Mouse (Mus musculus) kidney, embryonic 15.5 days (tissue): ENCODE measurements around the gene Plod3. TPM values are rescaled to one million over a fixed set of nuclear protein-coding genes. Genes with fewer than 3 reads are reported as not detected.

Source experiments
- ATAC-seq: fragments of 200-750 bp; cut with Nextera tagmentation; replicated peaks from 2 replicates; pipeline ENCODE4 v1.8.0; 2017; ENCODE audit warnings: moderate TSS enrichment; ENCODE audit not compliant: low FRiP score
- H3K27ac ChIP-seq: fragments of 300-500 bp; sonication (generic); 2 replicates; pipeline ENCODE4 v1.5.1; 2015; ENCODE audit warnings: mild to moderate bottlenecking, inconsistent platforms
- H3K27me3 ChIP-seq: fragments of 300-500 bp; sonication (generic); 2 replicates; pipeline ENCODE4 v1.6.1; 2015; ENCODE audit warnings: inconsistent platforms
- H3K36me3 ChIP-seq: fragments of 300-500 bp; sonication (generic); 2 replicates; pipeline ENCODE4 v1.6.1; 2015; ENCODE audit warnings: inconsistent platforms
- H3K4me1 ChIP-seq: fragments of 300-500 bp; sonication (generic); 2 replicates; pipeline ENCODE4 v1.6.1; 2015; ENCODE audit warnings: inconsistent platforms
- H3K4me2 ChIP-seq: fragments of 300-500 bp; sonication (generic); 2 replicates; pipeline ENCODE4 v1.6.1; 2015; ENCODE audit warnings: moderate library complexity, mild to moderate bottlenecking, inconsistent platforms
- H3K4me3 ChIP-seq: fragments of 300-500 bp; sonication (generic); replicated peaks from 2 replicates; pipeline ENCODE4 v1.5.1; 2015; ENCODE audit warnings: mild to moderate bottlenecking, inconsistent platforms
- H3K9ac ChIP-seq: fragments of 300-500 bp; sonication (generic); 2 replicates; pipeline ENCODE4 v1.6.1; 2015; ENCODE audit warnings: mild to moderate bottlenecking, inconsistent platforms
- H3K9me3 ChIP-seq: fragments of 300-500 bp; sonication (generic); replicated peaks from 2 replicates; pipeline ENCODE4 v1.6.1; 2016; ENCODE audit warnings: inconsistent platforms
- WGBS: fragments of 180-500 bp; shearing (Covaris S2); methylation state at CpG from one replicate; pipeline ENCODE4 v1.1.7; 2015; ENCODE audit warnings: mixed read lengths; 5-methylcytosine and 5-hydroxymethylcytosine counted together
- polyA plus RNA-seq: library from polyadenylated mRNA; unstranded; fragments of >200 nt; fragmentation: Nextera tagmentation; extraction: Ambion mirVana; gene quantifications from 2 replicates; pipeline ENCODE4 v1.2.1, GENCODE M21; 2015

Plod3 gene
- polyA plus RNA-seq, 1 experiment from 2014 or later: 52.5 TPM

DNA sequence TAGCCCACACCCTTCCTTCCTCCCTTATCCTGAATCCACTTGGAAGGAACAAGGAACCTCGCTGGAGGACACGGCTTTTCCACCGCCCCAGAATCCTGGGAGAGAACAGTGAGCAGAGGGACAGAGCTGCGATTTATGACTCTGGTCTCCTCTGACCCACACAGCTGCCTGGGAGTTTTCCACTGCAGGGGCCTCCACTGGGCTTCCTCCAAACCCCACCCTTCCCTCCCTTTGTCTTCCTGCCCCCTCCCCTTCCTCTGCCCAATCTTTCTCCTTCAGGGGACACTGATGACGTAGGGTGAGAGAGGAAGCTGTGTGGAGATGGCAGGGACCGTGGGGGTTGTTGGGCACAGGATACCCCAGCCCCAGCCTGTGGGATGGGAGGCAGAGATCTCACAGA is 20.5 kb upstream of the Plod3 start, which contains the start of gene Cldn15:
Gene Cldn15 (plus strand): TSS at position 286 of the 400 bp plus-strand sequence.
- Histone ChIP-seq H3K36me3 (peaks cover 40% of the 10 kb centered on the region), H3K4me1 (peaks cover 60% of the 10 kb centered on the region), H3K27me3 (no peaks in the 10 kb centered on the region), H3K9me3 (no peaks in the 10 kb centered on the region), H3K4me3 (no peak within 1 kb of the TSS), H3K27ac (peak within 1 kb of the TSS; percentile 92), H3K9ac (no peak within 1 kb of the TSS), H3K4me2 (peak within 1 kb of the TSS; percentile 19; the same call in 1 of the 2 replicates)
- ATAC-seq: peak; percentile 46
- 15% methylated on average over 6 of the region's 6 CpGs for WGBS

DNA sequence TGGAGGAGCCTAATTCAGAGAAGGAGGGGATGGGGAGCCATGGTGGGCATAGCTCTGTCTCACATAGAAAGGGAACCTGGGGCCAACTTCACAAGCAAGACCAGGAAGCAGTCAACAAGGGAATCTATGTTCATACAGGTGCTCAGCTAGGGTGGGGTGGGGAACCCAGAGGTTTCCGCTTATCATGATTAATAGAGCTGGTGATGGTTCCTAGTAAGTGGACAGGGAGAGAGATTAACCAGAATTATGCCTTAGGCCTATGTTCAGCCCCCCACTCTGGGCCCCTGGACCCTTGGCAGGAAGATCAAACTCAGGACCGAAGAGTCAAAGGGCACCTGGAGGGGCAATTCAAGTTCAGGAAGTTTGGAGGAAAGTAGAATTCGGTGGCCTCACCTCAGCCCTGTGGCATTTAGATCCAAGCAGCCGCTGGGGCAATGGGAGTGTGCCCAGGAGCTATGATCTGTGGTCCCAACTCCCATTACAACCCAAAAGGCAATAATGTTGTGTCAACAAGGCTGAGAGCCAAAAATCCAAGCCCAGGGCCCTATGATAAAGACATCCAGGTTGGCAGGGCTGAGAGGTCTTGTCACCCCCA is 19.9 kb upstream of the Plod3 start:
- no peak for ATAC-seq
- H3K36me3 ChIP-seq: peaks cover 40% of the 10 kb centered on the region
- H3K4me3 ChIP-seq: no peak overlapping the region
- WGBS: 77% methylated on average over 4 of the region's 4 CpGs
- H3K4me2 ChIP-seq: 0 out of 2 replicates have a peak overlapping the region, but pooled peaks have one; percentile 2
- peaks cover 56% of the 10 kb centered on the region for H3K4me1 ChIP-seq
- H3K27me3 ChIP-seq: no peaks in the 10 kb centered on the region
- no peak overlapping the region for H3K9ac ChIP-seq
- H3K27ac ChIP-seq: peak overlapping the region; percentile 92
- no peaks in the 10 kb centered on the region for H3K9me3 ChIP-seq

DNA sequence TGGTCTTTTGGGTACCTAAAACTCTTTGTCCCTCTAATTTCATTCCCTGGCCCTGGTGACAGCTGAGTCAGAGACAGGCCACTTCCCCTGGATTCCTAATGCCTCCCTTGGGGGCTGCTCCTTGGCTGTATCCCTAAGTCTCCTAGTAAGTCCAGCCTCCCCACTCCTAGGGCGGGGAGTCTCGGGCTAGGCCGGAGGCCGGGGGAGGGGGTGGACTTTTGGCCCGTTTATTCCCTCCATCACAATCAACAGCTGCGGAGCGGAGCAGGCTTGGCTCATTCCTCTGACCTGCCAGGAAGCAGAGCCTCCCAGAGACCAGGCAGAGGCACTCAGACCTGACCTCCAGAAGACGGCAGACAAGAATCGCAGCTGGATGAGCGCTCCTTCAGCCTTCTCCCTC is 19.2 kb upstream of the Plod3 start:
- H3K27me3 ChIP-seq: no peaks in the 10 kb centered on the region
- 0 out of 2 replicates have a peak, but pooled peaks have one; percentile 10 for ATAC-seq
- H3K4me3 ChIP-seq: no peak overlapping the region
- H3K36me3 ChIP-seq: peaks cover 40% of the 10 kb centered on the region
- peak overlapping the region; percentile 19; the same call in 1 of the 2 replicates for H3K4me2 ChIP-seq
- H3K27ac ChIP-seq: peak overlapping the region; percentile 92
- H3K4me1 ChIP-seq: peaks cover 56% of the 10 kb centered on the region
- WGBS: 49% methylated on average over 10 of the region's 10 CpGs
- H3K9me3 ChIP-seq: no peaks in the 10 kb centered on the region
- no peak overlapping the region for H3K9ac ChIP-seq

DNA sequence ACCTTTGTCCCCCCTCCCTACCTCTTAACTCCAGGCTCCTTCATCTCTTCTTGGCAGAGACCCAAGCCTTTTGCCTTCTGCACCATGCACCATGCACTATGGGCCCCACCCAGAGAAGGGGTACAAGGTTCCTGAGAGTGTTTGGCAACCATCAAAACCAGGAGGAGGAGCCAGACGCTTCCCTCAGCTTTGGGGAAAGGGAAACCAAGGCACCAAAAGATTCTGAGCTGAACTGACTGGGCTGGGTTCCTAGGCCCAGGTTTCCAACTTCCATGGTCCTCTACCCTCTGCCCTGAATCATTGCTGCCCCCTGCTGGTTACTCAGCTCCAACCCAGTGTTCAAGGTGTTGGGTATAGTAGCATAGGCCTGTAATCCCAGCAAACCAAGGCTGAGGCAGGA is 16.1 kb upstream of the Plod3 start:
- Histone ChIP-seq H3K36me3 (peaks cover 12% of the 10 kb centered on the region), H3K9ac (no peak overlapping the region), H3K4me3 (no peak overlapping the region), H3K4me1 (peaks cover 29% of the 10 kb centered on the region), H3K4me2 (no peak overlapping the region), H3K9me3 (no peaks in the 10 kb centered on the region), H3K27ac (no peak overlapping the region), H3K27me3 (no peaks in the 10 kb centered on the region)
- no peak for ATAC-seq
- WGBS: 57% methylated on average over 1 of the region's 1 CpGs

DNA sequence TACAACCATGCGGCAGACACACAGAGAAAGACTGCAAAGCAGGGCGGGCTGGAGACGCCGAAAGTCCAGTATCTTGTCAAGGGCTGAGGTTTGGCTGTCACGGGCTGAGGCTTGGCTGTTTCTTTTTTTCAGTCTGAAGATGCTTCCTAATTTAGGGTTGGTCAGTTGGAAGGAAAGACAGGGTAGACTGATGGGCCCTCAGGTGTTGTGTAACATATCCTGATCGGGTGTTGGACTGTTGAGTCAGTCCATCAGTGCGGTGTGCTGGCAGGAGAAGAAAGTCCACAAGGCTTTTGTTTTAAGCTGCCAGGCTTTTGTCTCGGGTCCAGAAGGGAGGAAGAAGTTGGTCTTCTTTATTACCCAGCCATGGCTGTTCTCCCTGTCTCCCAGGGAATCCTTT is 13.1 kb upstream of the Plod3 start:
- no peaks in the 10 kb centered on the region for H3K27me3 ChIP-seq
- no peak overlapping the region for H3K27ac ChIP-seq
- H3K4me1 ChIP-seq: no peaks in the 10 kb centered on the region
- no peaks in the 10 kb centered on the region for H3K36me3 ChIP-seq
- WGBS: 73% methylated on average over 8 of the region's 8 CpGs
- no peak overlapping the region for H3K4me3 ChIP-seq
- no peak overlapping the region for H3K4me2 ChIP-seq
- no peaks in the 10 kb centered on the region for H3K9me3 ChIP-seq
- ATAC-seq: no peak
- H3K9ac ChIP-seq: no peak overlapping the region; the same call in 1 of the 2 replicates

DNA sequence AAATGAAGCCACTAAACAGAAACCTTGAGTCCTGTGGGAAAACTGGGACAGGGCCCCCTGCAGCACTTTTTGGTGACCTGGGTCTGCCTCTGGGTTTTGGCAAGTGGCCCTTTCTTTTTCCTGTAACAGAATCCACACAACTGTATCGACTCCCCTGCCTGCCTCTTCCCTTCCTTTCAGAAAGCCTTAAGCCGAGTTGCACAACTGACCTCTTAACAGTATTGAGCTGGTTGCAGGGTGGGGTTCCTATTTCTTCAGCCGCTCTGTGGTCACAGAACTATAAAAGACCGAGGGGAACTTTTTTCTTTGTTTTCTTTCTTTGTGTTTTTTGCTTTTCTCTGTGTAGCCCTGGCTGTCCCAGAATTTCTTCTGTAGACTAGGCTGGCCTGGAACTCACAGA is 9.1 kb upstream of the Plod3 start:
- Histone ChIP-seq H3K4me3 (no peak overlapping the region), H3K4me1 (no peaks in the 10 kb centered on the region), H3K36me3 (peaks cover 22% of the 10 kb centered on the region), H3K27me3 (no peaks in the 10 kb centered on the region), H3K27ac (no peak overlapping the region), H3K4me2 (no peak overlapping the region), H3K9ac (no peak overlapping the region), H3K9me3 (no peaks in the 10 kb centered on the region)
- no peak for ATAC-seq
- WGBS: 66% methylated on average over 4 of the region's 4 CpGs

DNA sequence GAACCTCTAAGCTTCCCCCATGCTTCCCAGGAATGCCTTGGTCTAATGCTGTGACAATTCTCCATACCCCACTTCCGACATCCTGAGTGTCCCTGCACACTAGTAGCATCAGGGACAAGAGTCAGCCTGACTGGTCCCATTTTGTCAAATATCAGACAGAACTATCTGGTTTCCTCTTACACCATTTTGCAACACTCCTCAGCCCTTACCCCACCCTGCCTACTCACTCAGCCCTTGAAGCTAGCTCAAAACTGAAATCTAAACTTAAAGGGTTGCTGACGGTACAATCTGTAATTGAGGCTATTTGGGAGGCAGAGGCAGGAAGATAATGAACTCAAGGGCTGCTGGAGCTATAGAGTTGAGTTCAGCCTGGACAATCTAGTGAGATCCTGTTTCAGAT is 7.1 kb upstream of the Plod3 start:
- H3K9ac ChIP-seq: no peak overlapping the region
- H3K36me3 ChIP-seq: peaks cover 38% of the 10 kb centered on the region
- H3K9me3 ChIP-seq: no peaks in the 10 kb centered on the region
- no peak overlapping the region for H3K27ac ChIP-seq
- H3K4me2 ChIP-seq: no peak overlapping the region
- H3K4me1 ChIP-seq: no peaks in the 10 kb centered on the region
- 79% methylated on average over 2 of the region's 2 CpGs for WGBS
- H3K27me3 ChIP-seq: no peaks in the 10 kb centered on the region
- no peak for ATAC-seq
- no peak overlapping the region for H3K4me3 ChIP-seq

DNA sequence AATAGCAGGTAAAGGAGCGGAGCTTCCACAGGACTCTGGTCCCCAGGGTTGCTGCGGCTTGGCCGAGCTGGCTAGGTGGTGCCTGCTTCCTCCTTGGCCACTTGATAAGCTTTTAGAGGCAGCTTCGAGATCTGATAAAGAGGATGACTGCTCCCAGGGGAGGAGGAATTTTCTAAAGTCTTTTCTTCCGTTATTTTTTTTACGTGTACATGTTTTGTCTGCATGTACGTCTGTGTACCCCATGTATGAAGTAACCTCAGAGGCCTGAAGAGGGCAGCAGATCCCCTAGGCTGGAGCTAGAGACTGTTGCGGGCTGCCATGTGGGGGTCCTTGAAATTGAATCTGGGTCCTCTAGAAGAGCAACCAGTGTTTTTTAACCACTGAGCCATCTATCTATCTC is 5.8 kb upstream of the Plod3 start:
- H3K9me3 ChIP-seq: no peaks in the 10 kb centered on the region
- no peak overlapping the region for H3K27ac ChIP-seq
- H3K9ac ChIP-seq: no peak overlapping the region
- no peaks in the 10 kb centered on the region for H3K27me3 ChIP-seq
- H3K4me2 ChIP-seq: no peak overlapping the region
- no peak overlapping the region for H3K4me3 ChIP-seq
- 89% methylated on average over 8 of the region's 8 CpGs for WGBS
- H3K36me3 ChIP-seq: peaks cover 39% of the 10 kb centered on the region
- no peak for ATAC-seq
- H3K4me1 ChIP-seq: peaks cover 2% of the 10 kb centered on the region

DNA sequence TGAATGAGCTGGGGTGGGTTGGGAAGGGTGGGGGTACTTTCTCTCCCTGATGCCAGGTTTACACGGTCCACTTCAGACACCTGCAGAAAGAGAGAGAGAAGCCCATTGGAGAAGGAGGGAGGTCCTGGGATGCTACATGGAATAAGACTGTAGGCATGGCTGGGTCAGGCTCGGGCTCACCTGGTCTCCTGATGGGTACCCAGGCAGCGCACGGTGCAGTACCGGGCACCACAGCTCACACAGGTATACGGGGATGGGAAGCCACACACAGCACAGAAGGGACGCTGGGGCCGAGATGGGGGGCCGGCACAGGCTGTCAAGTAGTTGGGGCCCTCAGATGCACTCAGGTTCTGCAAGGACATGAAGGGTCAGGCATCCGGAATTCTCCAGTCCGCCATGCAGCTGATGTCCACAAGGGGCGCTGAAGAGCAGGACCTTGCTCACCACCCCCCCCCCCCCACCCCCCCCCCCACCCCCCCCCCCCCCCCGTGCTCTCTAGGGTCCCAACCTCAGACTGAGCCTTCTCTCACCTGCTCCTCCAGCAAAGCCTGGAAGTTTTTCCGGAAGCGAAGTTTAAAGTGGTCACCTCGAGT is 4.4 kb upstream of the Plod3 start:
- no peaks in the 10 kb centered on the region for H3K9me3 ChIP-seq
- H3K9ac ChIP-seq: no peak overlapping the region
- H3K27me3 ChIP-seq: no peaks in the 10 kb centered on the region
- H3K4me1 ChIP-seq: peaks cover 6% of the 10 kb centered on the region
- no peak overlapping the region for H3K4me3 ChIP-seq
- no peak for ATAC-seq
- peaks cover 39% of the 10 kb centered on the region for H3K36me3 ChIP-seq
- H3K27ac ChIP-seq: no peak overlapping the region
- no peak overlapping the region for H3K4me2 ChIP-seq
- WGBS: 52% methylated on average over 15 of the region's 16 CpGs

DNA sequence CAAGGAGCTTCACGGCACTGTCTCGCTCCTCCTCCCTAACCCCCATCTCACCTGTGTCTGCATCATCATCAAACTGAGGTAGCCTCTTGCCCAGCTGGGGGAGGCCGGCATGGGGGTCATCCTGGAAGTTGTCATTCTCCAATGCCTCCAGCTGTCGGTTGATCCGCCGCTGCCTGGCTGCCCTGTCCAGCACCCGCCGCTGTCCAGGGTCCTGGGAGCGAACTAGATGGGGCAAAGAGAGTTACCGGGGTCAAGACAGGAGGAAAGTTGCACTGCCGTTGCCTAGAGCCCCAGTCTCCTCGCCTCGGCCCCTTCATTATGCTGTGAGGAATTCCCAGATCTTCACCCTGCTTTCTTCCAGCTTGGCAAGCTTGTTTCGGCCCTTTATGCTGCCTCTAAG is 2.0 kb upstream of the Plod3 start:
- 56% methylated on average over 14 of the region's 14 CpGs for whole genome bisulfite sequencing
- H3K27me3 ChIP-seq: no peaks in the 10 kb centered on the region
- no peak overlapping the region for H3K9ac ChIP-seq
- H3K9me3 ChIP-seq: no peaks in the 10 kb centered on the region
- H3K27ac ChIP-seq: no peak overlapping the region
- no peak overlapping the region for H3K4me2 ChIP-seq
- peaks cover 15% of the 10 kb centered on the region for H3K4me1 ChIP-seq
- H3K36me3 ChIP-seq: peaks cover 47% of the 10 kb centered on the region
- H3K4me3 ChIP-seq: no peak overlapping the region
- no peak for ATAC-seq

DNA sequence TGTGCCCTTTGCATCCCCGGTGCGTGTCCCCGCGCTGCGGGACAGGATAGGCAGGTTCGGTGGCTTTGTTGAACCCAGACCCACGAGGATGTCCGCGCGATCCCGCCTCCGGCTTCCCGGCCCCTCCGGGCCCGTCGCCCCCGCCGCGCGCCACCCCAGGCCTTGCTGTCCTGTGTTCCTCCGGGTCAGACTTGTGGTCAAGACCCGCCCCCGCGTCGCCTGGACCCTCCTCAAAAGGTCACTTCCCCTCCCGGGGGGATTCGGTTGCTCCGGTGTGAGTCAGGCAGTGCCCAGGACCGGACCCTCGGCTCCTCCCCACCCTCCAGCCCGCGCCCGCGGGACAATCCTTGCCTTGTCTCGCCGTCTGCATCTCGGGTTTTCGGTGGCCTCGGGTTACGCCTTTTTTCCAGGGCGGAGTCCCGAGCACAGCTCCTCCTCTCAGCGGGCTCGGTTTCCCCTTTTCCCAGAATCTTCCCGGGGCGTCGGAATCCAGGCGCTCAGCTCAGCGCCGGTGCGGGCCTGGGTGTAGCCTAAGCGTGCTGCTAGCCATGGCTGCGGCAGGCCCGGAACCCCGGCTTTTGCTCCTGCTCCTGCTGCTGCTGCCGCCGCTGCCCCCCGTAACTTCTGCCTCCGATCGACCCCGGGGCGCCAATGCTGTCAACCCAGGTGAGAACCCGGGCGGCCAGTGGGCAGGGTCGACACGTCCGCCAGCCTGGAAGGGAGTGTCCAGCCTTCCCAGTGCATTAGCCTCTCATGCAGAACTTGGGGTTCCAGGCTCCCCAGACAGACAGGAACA is 517 bp downstream of the Plod3 start:
- peak overlapping the region; percentile 92 for H3K4me3 ChIP-seq
- H3K4me2 ChIP-seq: peak overlapping the region; percentile 91
- H3K9ac ChIP-seq: peak overlapping the region; percentile 92
- WGBS: under 1% methylated on average over 67 of the region's 67 CpGs
- H3K4me1 ChIP-seq: peaks cover 15% of the 10 kb centered on the region
- peak overlapping the region; percentile 96 for H3K27ac ChIP-seq
- H3K9me3 ChIP-seq: no peaks in the 10 kb centered on the region
- H3K36me3 ChIP-seq: peaks cover 54% of the 10 kb centered on the region
- ATAC-seq: peak; percentile 70
- H3K27me3 ChIP-seq: no peaks in the 10 kb centered on the region

DNA sequence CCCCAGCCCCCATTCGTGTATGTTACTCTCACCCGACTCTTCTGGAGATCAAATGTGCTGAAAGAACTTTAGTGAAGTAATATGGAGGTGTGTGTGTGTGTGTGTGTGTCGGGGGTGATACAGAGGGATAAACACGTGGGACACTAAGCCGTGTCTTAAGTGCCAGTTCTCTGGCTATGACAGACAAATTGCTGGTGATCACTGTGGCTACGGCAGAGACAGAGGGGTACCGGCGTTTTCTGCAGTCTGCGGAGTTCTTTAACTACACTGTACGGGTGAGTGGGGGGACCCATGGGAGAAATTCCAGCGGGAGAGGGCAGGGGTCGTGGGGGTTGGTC is 1.1 kb downstream of the Plod3 start, which contains the start of gene Znhit1:
Gene Znhit1 (minus strand): TSS at position 88 of the 338 bp plus-strand sequence.
- WGBS: 3% methylated on average over 12 of the region's 12 CpGs

More for the DNA sequence above, 1.1 kb downstream of the Plod3 start, which contains the start of gene Znhit1:
- no peaks in the 10 kb centered on the region for H3K27me3 ChIP-seq
- peak within 1 kb of the TSS; percentile 96 for H3K27ac ChIP-seq
- H3K4me3 ChIP-seq: peak within 1 kb of the TSS; percentile 92
- H3K9ac ChIP-seq: peak within 1 kb of the TSS; percentile 92
- H3K4me2 ChIP-seq: peak within 1 kb of the TSS; percentile 91
- peaks cover 15% of the 10 kb centered on the region for H3K4me1 ChIP-seq
- peaks cover 58% of the 10 kb centered on the region for H3K36me3 ChIP-seq
- peak; percentile 2; the same call in 1 of the 2 replicates for ATAC-seq
- H3K9me3 ChIP-seq: no peaks in the 10 kb centered on the region
